Mouse (Mus musculus) urinary bladder, postnatal 36 days (tissue): ENCODE results near the gene Pde2a.
"Not testable (repeated sequence)": the region's sequence is repeated elsewhere in the genome, so short reads cannot be mapped to it uniquely, and the experiment has no call there.

Experiments used
- DNase-seq, 2 experiments: peaks; one replicate each; pipeline ENCODE4 v3.0.0; 2022; ENCODE audit warnings: low spot score in 2 of 2, mixed read lengths in 1 of 2

Gene Pde2a

DNA sequence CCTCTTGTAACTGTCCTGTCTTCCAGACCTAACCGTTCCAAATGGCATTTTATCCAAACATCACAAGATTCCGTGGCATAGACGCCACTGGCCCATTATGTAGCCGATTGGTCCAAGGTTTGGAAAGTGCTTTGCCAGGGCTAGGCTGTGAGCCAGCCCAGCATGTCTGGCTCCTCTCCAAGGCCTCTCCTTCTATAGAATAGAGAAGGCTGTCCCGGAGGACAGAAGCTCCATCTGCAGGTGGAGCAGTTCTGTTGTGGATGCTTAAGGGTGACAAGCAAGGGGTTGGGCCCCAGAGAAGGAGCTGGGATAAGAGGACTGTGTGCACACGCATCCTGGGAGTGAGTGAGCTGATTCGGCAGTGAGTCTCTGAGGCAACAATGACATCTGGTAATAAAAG lies 92.2 kb downstream of the Pde2a start:
- no peak for DNase-seq

DNA sequence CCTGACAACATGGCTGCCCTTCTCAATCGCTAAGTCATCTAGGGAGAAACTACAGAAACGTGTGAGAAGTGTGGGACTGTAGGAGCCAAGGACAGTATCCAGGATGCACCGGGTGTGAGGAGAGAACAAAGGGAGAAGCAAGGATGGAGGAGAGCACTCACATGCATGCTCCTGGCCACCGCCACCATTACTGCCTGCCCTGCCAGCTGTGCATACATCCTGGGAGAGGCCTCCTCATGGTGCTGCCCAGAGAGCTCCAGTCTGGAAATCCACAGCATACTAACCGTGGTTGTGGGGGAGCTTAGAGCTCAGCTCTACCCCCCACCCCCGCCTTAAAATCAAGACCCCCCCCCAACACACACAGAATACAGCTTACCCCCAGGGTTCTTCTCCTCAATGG lies 93.3 kb downstream of the Pde2a start:
- no peak for DNase-seq

DNA sequence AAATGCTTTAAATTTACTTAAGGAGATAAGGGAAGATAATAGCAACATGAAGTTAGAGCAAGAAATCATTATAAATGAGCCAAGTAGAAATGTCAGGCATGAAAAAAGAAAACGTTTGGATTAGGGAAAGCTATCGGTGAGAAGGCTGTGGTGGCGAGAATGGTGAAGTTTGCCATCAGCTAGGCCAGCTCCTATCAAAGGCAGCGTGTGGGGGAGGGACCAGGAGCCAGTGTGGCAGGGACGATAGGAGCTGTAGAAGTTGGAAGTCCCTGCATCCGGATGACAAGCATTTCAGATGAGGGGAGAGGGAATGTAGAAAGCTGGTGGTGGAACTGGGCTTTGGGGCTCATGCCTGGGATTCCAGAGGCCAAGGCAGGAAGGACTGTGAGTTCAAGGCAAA lies 93.8 kb downstream of the Pde2a start:
- DNase-seq: no peak

DNA sequence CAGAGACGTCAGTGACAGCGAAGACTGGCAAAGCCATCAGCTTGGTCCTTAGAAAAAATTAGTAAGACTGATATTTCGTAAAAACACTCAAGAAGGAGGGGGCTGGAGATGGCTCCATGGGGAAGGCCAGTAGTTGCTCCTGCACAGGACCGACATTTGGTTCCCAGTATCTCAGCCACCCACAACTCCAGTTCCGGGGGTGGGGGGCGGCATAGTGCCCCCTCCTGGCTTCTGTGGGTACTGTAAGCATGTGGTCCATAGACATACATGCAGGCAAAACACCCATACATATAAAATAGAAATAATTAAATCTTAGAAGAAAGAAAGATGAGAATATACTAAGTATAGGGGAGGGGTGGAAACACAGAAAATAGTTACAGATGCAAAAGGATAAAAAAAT lies 95.0 kb downstream of the Pde2a start:
- DNase-seq: no peak

DNA sequence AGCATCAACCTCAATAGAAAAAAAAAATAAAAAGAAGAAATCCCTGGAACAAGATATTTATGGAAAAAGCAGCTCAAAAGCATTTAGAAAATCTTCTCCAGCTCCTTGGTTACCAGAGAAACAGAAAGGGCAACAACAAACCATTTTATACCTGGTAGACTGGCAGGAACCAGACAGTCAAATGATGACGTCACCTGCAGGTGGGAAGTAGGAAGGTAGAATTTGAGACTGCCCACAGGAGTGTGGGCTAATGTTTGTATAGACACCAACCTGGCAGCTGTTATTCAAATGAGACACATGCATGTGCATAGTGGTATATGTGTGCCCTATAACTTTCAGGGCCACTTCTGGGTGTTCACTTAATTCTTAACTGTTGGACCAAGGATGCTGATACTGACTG lies 100.2 kb downstream of the Pde2a start:
- no peak for DNase-seq

DNA sequence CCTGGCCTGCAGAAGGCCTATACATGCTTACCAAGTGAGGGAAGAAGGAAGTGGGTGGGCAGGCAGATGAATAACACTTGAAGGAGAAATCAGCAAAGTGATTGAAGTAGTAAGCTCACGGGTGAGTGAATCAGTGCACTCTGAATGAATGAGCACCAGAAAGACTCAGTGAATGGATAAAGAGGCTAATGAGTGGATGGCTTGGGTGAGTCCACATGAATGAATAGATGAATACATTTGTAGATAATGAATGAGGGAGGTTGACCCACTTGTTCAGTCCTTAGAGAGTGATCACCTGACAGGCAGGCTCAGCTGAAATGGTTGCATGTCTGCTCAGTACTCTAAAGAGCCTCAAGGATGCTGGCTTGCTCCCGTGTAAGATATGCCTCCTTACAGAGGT lies 101.7 kb downstream of the Pde2a start:
- no peak for DNase-seq

DNA sequence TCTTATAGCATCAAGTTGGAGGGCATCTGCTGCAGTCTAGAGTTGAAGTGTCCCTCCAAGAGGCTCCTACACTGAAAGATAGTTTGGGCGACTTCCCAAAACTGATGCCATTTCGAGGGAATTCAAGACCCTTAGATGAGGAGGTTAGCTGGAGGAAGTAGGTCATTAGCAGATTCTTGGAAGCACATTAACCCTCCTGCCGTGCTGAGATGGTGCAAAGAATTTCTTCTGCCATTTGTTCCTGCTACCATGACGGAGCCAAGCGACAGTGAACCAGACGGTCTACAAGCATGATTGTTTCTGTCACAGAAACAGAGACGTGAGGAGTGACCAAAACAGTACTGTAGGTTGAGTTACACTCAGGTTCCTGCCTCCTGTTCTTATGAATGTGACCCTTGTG lies 105.0 kb downstream of the Pde2a start:
- DNase-seq: no peak

DNA sequence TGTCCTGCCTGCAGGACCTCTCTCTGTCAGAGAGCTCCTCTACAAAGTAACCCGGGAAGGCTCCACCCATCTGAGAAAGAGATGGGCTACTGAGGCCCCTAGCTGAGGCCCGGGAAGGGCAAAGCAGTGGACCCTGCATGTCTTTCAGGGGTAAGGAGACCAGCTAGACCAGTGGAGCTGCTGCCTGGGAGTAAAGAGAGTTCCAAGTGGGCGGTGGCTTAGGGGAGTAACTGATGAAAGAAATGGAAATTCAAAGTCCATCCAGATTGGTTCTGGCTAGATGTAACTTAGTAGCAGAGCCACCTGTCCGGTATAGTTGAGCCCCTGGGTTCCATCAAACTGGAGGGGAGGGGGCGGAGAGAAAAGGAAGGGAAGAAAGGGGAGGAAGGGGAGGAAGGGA lies 112.9 kb downstream of the Pde2a start:
- no peak for DNase-seq

DNA sequence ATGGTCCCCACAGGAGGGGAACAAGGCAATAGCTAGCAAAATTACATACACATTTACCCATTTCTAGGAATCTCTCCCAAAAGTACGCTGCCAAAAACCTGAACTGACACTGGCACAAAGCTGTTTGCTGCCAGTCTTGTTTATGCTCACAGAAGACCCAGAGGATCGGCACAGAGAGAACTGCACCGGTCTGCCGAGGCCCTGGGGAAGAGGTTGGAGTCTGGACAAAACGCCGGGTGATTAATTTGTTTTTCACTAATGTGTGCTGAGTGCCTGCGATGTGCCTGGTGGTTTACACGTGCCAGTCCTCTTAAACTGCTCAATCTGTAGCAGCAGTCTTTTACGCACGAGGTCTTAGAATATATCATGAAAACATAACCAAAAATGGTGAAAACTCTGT lies 113.6 kb downstream of the Pde2a start:
- no peak for DNase-seq

DNA sequence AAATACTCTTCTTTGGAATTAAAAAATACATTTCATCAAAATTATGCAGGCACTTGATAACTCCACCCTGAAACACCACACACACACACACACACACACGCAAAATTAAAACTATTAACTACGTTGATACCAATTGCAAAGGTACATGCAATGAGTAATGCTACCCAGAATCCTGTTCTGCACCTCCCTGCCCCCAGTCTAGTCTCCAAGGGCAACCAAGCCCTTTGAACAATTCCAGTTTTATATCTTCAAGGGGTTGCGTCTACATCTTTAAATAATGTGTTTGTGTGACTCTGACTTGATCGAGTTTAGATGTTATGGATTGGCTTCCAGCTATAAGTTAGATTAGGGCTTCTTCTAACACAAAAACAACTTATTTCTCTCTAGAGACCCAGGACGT lies 114.0 kb downstream of the Pde2a start:
- DNase-seq: no peak

DNA sequence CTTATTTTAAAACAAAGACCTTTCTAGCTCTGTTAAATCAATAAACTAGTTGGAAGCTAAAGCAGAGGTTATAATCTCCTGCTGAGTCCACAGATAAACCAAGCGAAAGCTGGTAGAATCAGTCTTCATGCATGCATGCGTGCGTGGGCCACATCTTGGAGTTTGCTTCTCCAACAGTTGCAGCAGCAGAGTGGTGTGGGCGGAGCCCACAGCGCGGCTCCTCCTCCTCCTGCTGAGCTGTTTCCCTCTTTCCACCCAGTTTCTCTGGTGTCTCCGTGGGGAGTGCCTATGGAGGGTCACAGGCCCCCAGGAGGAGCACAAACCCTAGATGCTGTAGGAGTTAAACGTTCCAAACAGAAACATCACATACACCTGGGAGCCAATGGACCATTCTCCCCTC lies 116.0 kb downstream of the Pde2a start:
- no peak for DNase-seq

DNA sequence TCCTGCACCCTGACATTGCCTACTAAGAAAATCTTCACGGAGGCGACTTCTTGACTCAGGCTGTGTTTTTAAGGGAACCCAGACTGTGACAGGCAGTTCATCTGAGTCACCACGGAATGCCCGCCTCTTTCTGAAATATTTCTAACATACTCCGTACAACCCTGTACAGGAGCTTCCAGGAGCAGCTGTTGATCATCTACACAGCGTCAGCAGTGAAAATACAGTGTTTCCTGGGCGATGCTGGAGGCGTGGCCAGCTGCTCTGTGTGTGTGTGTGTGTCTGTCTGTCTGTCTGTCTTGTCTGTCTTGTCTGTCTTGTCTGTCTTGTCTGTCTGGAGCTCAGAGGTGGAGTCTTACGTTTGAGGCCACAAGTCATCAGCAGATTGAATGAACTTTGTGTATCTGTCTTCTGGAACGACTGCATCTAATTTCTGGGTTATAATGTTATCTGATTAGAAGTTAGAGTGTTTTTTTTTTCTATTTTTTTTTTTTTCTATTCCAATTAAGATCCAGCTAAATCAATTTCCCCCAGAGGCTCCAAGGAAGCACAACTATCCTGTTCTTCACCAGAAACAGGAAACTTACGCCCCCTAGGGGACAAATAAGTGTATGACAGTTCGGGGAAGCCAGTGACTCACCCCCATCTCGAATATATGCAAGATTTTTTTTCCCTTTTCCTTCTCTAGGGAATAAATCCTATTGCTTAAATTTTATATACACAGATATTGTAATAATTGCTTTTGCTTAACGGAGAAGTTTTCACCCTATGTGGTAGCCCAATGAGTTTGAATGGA lies 116.8 kb downstream of the Pde2a start:
- DNase-seq: peak in 1 of 2 experiments; percentile 31

DNA sequence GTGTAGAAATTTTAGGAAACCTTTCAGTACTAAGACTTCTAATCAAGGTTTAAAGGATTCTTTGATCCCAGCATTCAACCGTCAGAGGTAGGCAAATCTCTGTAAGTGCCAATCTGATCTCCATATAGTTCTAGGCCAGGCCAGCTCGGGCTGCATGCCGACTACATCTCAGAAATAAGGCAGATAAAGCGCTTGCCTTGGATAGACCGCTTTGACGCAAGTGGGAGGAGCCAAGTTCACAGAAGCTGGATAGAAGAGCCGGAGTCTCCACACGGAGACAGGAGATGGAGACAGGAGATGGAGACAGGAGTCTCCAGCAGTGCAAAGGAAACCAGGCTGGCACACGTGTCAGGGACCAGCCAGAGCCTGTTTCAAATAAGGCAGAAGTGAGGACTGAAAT lies 118.3 kb downstream of the Pde2a start:
- DNase-seq: no peak

DNA sequence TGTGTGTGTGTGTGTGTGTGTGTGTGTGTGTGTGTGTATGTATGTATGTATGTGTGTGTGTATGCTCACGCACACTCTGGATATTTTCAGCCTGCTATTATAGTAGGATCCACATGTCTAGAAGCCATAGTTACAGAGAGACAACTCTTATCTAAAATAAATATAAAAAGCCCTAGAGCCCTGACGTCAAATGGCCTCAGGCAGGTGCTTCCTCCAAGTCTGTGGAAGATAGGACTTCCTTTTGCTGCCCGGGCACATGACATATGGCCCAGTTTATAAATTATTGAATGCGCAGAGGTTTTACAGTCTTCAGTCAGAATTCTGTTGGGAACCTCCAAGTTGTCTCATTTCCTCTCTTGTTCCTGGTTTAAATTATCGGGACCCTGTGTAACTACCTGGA lies 119.2 kb downstream of the Pde2a start:
- no peak for DNase-seq

DNA sequence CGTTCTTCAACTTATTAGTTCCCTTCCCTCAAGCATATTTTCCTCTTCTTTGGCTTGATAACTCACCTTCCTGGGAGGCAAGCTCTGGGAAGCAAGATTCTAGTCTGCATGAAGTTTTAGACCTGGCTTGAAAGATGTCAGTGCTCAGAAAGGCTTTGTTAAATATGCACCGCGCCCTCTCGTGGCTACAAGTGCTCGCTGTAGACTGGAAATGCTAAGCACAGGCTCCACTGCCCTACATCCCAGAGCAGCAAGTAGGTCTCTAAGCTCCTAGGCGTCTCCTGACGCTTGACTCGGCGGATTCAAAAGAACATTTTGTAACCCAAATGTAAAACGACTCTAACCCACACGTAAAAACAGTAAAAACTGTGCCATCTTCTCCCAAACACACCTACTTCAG lies 119.6 kb downstream of the Pde2a start:
- peak; percentile 61 to 73 for DNase-seq

DNA sequence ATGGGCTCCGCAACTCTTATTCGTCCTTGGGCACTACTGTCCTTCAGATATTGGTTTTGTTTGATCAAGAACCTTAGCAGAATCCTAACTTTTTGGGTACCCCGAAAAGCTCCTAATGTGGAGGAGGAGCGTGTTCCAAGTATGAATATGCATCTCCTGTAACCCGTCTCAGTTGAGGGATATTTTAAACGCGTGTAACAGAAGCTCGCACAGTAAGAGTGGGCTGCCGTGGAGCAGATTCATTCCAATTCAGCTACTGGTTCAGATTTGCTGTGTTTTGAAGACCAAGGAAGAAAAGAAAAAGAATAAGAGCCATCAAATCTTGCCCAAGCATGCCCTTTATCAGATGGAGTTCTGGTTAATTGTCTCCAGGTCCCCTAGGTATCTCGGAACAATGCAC lies 120.2 kb downstream of the Pde2a start:
- DNase-seq: no peak

DNA sequence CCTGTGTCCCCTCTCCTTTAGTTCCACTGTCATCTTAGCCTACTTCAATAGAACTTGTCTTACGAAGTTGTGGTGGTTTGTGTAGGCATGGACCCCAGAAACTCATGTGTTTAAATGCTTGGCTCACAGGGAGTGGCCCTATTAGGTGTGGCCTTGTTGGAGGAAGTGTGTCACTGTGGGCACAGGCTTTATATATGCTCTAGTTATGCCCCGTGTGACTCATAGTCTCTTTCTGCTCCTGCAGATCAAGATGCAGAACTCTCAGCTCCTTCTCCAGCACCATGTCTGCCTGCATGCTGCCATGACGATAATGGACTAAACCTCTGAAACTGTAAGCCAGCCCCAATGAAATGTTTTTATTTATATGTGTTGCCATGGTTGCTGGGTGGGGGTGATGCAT lies 126.2 kb downstream of the Pde2a start:
- no peak for DNase-seq

DNA sequence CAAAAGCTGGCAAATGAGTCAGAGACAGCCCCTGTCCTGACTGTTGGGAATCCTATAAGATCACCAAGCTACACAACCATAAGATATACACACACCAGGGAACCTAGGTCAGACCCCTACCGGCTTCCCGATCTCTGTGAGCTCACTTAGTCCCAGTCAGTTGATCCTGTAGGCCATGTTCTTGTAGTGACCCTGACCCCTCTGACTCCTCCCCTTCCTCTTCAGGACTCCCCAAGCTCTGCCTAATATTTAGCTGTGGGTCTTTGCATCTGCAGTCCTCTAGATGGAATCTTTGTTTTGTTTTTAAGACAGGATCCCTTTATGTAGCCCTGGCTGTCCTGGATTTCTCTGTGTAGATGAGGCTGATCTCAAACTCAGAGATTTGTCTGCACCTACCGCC lies 127.8 kb downstream of the Pde2a start:
- no peak for DNase-seq

DNA sequence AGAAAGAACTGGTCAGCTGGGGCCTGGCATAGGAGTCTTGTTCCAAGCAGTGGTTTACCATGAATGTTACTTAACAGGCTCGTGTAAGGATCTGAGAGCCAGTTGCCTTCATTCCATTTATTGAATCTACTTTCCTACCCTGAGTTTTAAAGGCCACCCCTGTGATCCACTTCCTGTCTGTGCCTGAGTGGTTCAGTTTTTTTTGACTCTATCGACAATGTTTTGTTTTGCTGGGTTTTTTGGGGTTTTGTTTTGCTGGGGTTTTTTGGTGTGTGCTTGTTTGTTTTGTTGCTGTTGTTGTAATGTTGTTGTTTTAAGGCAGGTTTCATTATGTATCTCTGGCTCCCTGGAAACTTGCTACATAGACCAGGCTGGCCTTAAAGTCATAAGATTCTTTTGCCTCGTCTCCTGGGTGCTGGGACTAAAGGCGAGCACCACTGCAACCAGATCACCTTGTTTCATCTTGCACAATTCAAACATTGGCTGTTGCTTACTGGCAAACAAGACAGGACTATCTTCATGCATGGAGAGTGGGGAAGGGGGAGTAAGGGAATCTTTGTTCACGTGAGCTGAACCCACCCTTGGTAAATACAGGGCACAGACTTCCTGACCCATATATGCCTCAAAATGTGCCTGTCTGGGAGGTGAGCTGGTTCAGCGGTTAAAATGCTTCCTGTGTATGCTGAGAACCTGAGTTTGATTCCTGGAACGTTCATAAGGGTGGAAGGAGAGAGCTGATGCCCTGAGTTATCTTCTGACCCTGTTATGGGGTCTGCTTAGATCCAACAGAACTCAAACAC lies 129.4 kb downstream of the Pde2a start:
- DNase-seq: no peak

DNA sequence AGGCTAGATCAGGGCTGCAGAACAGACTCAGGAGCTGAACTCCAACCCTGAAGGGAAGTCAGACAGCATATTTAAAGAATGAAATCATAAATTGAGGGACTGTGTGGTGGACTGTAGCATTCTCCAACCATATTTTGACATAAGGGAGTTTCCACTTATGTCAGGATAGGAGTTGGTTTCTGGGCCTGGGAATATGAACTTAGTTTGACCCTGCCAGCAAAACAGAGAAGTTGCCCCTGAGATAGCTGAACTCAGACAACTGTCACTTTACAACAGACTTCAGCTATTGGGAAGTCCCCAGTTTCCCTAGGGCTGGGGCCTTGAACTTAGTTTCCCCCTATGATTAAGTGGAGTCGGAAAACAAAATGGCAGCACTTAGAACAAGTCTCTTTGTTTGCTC lies 130.0 kb downstream of the Pde2a start:
- DNase-seq: no peak

DNA sequence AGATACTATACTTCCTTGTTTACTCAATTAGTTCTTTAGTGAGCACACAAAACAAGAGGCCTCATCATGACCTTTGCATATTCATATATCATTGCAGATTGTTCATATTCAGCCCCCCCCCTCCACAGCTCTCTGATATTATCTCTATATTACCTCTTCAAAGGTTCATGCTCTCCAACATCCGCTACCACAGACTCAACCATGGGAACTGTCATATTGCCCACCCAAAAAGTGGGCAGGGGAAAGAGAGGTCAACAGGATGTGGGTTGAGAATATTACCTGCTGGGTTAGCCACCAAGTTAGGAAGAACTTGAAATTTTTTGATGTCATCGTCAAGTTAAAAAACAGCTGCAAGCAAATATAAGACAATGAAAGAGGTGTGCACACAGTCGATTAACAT lies 134.0 kb downstream of the Pde2a start:
- DNase-seq: not testable (repeated sequence)

DNA sequence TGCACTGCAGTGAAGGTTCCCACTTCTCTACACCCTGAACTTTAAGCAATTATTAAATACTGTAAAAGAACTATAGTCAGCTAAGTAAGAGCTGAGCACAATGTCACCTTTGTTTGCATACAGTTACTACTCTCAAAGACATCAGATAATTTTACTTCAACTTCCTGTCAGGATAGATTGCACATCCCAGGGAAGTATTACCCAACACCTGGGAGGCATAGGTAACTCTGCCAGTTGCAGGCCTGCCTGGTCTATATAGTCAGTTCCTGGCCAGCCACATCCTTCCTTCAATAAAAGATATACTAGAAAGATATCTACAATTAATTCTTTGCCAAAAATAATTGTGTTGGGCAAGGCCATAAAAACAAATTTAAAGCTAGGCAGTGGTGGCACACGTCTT lies 135.9 kb downstream of the Pde2a start:
- no peak for DNase-seq

DNA sequence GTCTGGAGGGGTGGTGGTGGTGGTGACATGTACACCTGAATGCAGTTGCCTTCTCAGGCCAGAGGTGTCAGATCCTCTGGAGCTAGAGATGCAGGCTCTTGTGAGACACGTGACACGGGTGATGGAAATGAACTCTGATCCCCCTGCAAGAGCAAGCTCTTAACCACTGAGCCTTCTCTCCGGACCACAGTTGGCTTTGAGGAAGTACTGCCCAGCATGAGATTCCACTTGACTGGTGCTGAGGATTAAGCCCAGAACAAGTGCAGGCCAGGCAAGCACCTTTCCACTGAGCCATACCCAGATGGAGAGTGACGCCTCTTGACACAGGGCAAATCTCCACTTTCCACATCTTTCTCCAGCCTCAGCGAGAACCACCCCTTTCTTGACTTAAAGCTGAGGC lies 137.9 kb downstream of the Pde2a start:
- not testable (repeated sequence) for DNase-seq
